In the genomic region with DNA sequence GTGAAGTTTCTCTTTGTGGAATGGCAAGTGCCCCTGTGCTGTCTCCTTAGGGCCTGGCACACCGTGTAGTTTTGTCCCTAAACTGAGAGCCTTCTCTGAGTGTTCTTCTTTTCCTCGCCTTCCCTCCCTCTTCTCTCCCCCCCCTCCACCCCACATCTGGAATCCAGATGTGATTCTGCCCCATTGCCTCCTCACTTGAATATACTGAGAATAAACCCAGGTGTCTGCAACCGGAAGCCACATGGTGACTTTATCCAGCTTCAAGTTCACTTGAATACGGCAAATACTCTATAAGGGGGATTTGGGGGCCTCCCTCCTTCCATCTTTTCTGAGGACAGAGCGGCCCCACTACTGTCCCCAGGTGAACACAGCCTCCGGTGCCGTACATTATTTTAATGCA, we compare ENCODE assay signal across 23 mouse cellular contexts.
DNase-seq lines count a peak whose midpoint lies in the region; ATAC-seq lines count a peak whose summit lies in the region.
"Had no signal": no experiment of that assay in that cellular context is flagged by ENCODE, and none has a peak within 500 bp of the region (broad histone marks: within the 10 kb centered on the region; RNA-seq: fewer than 3 reads in every experiment).

No protein-coding gene starts in this region.

- DNase-seq in embryo, embryonic 10.5 days (ENCODE audit: low spot score): peak; percentile 62
- DNase-seq in embryo, embryonic 9.5 days (ENCODE audit: extremely low spot score): no peak
- DNase-seq in 3T3-L1 (ENCODE audit: low read depth, low spot score): peak; percentile 8
- DNase-seq in forelimb bud, embryonic 11.5 days (ENCODE audit: low read depth, low spot score): peak; percentile 87
- DNase-seq in c-Kit-positive CD71-positive TER-119-positive erythroid progenitor cells, embryonic 14.5 days (ENCODE audit: low spot score): no peak
- no peak for DNase-seq in adrenal gland, postnatal 4 days (ENCODE audit: low spot score in 2 of 2)
- DNase-seq: adrenal gland, adult 2 months; cerebellum, adult 18-20 months; gastrocnemius, adult 2 months; heart, adult 11 months; heart, postnatal 36 days; left cerebral cortex, postnatal 4 days; spleen, adult 18-20 months; thymus, postnatal 14 days had no signal

- no peak overlapping the region for H3K4me2 ChIP-seq in limb, embryonic 15.5 days
- H3K4me2 ChIP-seq: forebrain, embryonic 15.5 days; heart, embryonic 13.5 days; stomach, embryonic 15.5 days had no signal

- ATAC-seq in limb, embryonic 15.5 days (ENCODE audit: insufficient number of reproducible peaks, low FRiP score, low TSS enrichment, low read depth): no peak
- no peak for ATAC-seq in cerebellum, adult (ENCODE audit: insufficient number of reproducible peaks, low FRiP score, low TSS enrichment)
- ATAC-seq: forebrain, embryonic 15.5 days; intestine, embryonic 16.5 days had no signal

- WGBS in limb, embryonic 15.5 days: 28% methylated on average over 7 of the region's 7 CpGs

- H3K36me3 ChIP-seq in limb, embryonic 15.5 days: no peaks in the 10 kb centered on the region
- H3K36me3 ChIP-seq: forebrain, embryonic 15.5 days; heart, embryonic 13.5 days; midbrain, embryonic 10.5 days; stomach, embryonic 15.5 days had no signal

- no peak overlapping the region for H3K4me3 ChIP-seq in limb, embryonic 15.5 days
- H3K4me3 ChIP-seq: forebrain, embryonic 15.5 days; gastrocnemius, adult 2 months; heart, embryonic 13.5 days; layer of hippocampus, adult 2 months; midbrain, embryonic 10.5 days; stomach, embryonic 15.5 days had no signal

- H3K9me3 ChIP-seq in limb, embryonic 15.5 days: no peaks in the 10 kb centered on the region
- H3K9me3 ChIP-seq: forebrain, embryonic 15.5 days; heart, embryonic 13.5 days; midbrain, embryonic 10.5 days; stomach, embryonic 15.5 days had no signal

- peaks cover 51% of the 10 kb centered on the region for H3K4me1 ChIP-seq in limb, embryonic 15.5 days

- H3K27ac ChIP-seq in limb, embryonic 15.5 days: peak overlapping the region; percentile 47; the same call in 1 of the 2 replicates
- H3K27ac ChIP-seq: forebrain, embryonic 15.5 days; gastrocnemius, adult 2 months; heart, embryonic 13.5 days; kidney, postnatal 0 days; layer of hippocampus, adult 2 months had no signal

- H3K9ac ChIP-seq in limb, embryonic 15.5 days: no peak overlapping the region
- H3K9ac ChIP-seq: forebrain, embryonic 15.5 days; heart, embryonic 13.5 days; stomach, embryonic 15.5 days had no signal

- H3K27me3 ChIP-seq in limb, embryonic 15.5 days: no peaks in the 10 kb centered on the region; the same call in 1 of the 2 replicates
- H3K27me3 ChIP-seq: forebrain, embryonic 15.5 days; stomach, embryonic 15.5 days had no signal

Comparison
In these comparisons a context has a peak if more than half of its experiments do, and no peak if none do; other contexts are left out.
1. DNase-seq: peak in embryo, embryonic 10.5 days (single experiment), 3T3-L1 (single experiment) and forelimb bud, embryonic 11.5 days (single experiment); none in embryo, embryonic 9.5 days (single experiment), c-Kit-positive CD71-positive TER-119-positive erythroid progenitor cells, embryonic 14.5 days (single experiment) and adrenal gland, postnatal 4 days (0 of 2).